Comparison of ENCODE assay signal across 8 mouse cellular contexts in the genomic region with DNA sequence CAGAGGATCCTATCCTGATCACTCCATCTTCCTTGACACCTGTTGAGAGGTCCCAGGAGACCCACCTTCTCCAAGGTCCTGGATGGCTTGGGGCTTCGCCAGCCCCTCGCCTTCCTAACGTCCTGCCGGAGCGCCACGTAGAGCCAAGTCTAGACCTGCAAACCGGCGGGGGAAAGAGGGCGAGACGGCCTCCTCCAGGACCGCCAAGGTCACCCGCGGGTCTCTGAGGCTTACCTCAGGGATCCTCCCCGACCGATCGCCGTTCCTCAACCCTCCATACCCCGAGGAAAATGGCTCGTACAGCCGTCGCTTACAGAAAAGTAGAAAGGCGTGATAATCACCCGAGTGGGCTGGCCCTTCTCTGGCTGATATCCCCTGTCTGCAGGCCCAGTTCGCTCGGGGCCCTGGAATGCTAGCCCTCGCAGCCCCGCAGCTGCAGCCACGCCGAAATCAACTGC. TPM values are rescaled to one million over a fixed set of nuclear protein-coding genes. Genes with fewer than 3 reads are reported as not detected.
A peak's percentile ranks its signal among the peaks of the same experiment; 100 is the strongest.
DNase-seq lines count a peak whose midpoint lies in the region; ATAC-seq lines count a peak whose summit lies in the region.

No protein-coding gene starts in this region.

- no peaks in the 10 kb centered on the region for H3K27me3 ChIP-seq in hindbrain, embryonic 11.5 days (ENCODE audit: control insufficient read depth, insufficient read depth, low read length)

- H3K4me1 ChIP-seq in hindbrain, embryonic 11.5 days (replicated peaks; ENCODE audit: control insufficient read depth, insufficient read depth, low read length): no peaks in the 10 kb centered on the region

- H3K4me2 ChIP-seq in hindbrain, embryonic 11.5 days (replicated peaks; ENCODE audit: low read depth, low read length): peak overlapping the region; percentile 58

- peak overlapping the region; percentile 81 for H3K9ac ChIP-seq in hindbrain, embryonic 11.5 days (ENCODE audit: low read depth, low read length)

- peak overlapping the region; percentile 66 for H3K4me3 ChIP-seq in hindbrain, embryonic 11.5 days (ENCODE audit: low read depth, low read length)

- H3K9me3 ChIP-seq in hindbrain, embryonic 11.5 days (ENCODE audit: control insufficient read depth, low read length): no peaks in the 10 kb centered on the region

- peak; percentile 49 for DNase-seq in left cerebral cortex, postnatal 4 days
- no peak for DNase-seq in left cerebral cortex, postnatal 14 days (ENCODE audit: low spot score in 2 of 2)
- DNase-seq in R1 (ENCODE audit: low read depth, low spot score): peak; percentile 58
- peak; percentile 53 for DNase-seq in embryo, embryonic 10.5 days (ENCODE audit: low spot score)
- no peak for DNase-seq in hindbrain, embryonic 11.5 days (ENCODE audit: low spot score)
- DNase-seq in thymus, postnatal 4 days: peak; percentile 64
- no peak for DNase-seq in left cerebral cortex, postnatal 25 days (ENCODE audit: low spot score in 2 of 2)

- H3K36me3 ChIP-seq in hindbrain, embryonic 11.5 days (ENCODE audit: control insufficient read depth, insufficient read depth, low read length): no peaks in the 10 kb centered on the region

- peak overlapping the region; percentile 95; the same call in 1 of the 2 replicates for H3K27ac ChIP-seq in hindbrain, embryonic 11.5 days (ENCODE audit: low read depth, low read length)

- WGBS in hindbrain, embryonic 11.5 days: under 1% methylated on average over 29 of the region's 29 CpGs

- intact Hi-C loops in left cerebral cortex, postnatal 4 days (cut with DNase I): no loop called here
- intact Hi-C loops in left cerebral cortex, postnatal 14 days (cut with DNase I): no loop called here
- intact Hi-C loops in left cerebral cortex, postnatal 25 days (cut with DNase I): no loop called here

- peak; percentile 67 for ATAC-seq in hindbrain, embryonic 11.5 days (ENCODE audit: low FRiP score)
- ATAC-seq in megakaryocyte progenitor cell, adult 5-6 weeks (replicated peaks; ENCODE audit: poor library complexity): peak; percentile 16

RNA-seq across cellular contexts. Expression of a gene that starts 0.8 kb away (rescaled TPM):
- total RNA-seq in left cerebral cortex, postnatal 4 days (2021): 10 to 100 TPM; 89.0 to 93.5 TPM
- 100 to 1,000 TPM; 162 to 163 TPM for total RNA-seq in left cerebral cortex, postnatal 14 days (2021)
- polyA plus RNA-seq in hindbrain, embryonic 11.5 days (2014; fragmentation: Nextera tagmentation; extraction: Ambion mirVana): 76.1 and 80.5 TPM in 2 replicates
- 10.3 and 12.2 TPM in 2 replicates for total RNA-seq in megakaryocyte progenitor cell, adult 5-6 weeks (2015)
- 10.7 and 11.5 TPM in 2 replicates for total RNA-seq in megakaryocyte progenitor cell, adult 5-6 weeks (2017)
- 100 to 1,000 TPM; 193 to 204 TPM for total RNA-seq in left cerebral cortex, postnatal 25 days (2021)

RNA-seq across cellular contexts. Expression of a gene that starts 45.9 kb away (rescaled TPM):
- not detected for total RNA-seq in left cerebral cortex, postnatal 4 days (2021)
- not detected for total RNA-seq in left cerebral cortex, postnatal 14 days (2021)
- 0.11 and 0.17 TPM in 2 replicates for polyA plus RNA-seq in hindbrain, embryonic 11.5 days (2014; fragmentation: Nextera tagmentation; extraction: Ambion mirVana)
- not detected in 2 replicates for total RNA-seq in megakaryocyte progenitor cell, adult 5-6 weeks (2015)
- total RNA-seq in megakaryocyte progenitor cell, adult 5-6 weeks (2017): not detected in 2 replicates
- not detected for total RNA-seq in left cerebral cortex, postnatal 25 days (2021)

Comparison
In these comparisons a context has a peak if more than half of its experiments do, and no peak if none do; other contexts are left out.
1. DNase-seq: peak in left cerebral cortex, postnatal 4 days (single experiment), R1 (single experiment), embryo, embryonic 10.5 days (single experiment) and thymus, postnatal 4 days (single experiment); none in left cerebral cortex, postnatal 14 days (0 of 2), hindbrain, embryonic 11.5 days (single experiment) and left cerebral cortex, postnatal 25 days (0 of 2).
2. RNA of a gene that starts 0.8 kb away (total RNA-seq): 193 to 204 TPM in left cerebral cortex, postnatal 25 days, 162 to 163 TPM in left cerebral cortex, postnatal 14 days and 89.0 to 93.5 TPM in left cerebral cortex, postnatal 4 days; 10.3 to 12.2 TPM in megakaryocyte progenitor cell, adult 5-6 weeks; every median in the first group is over 4 times any median in the second.